Mouse (Mus musculus) gastrocnemius, postnatal 36 days (tissue): ENCODE data around the gene Isoc2a. TPM values are rescaled to one million over a fixed set of nuclear protein-coding genes. Genes with fewer than 3 reads are reported as not detected.
"Not testable (repeated sequence)": the region's sequence is repeated elsewhere in the genome, so short reads cannot be mapped to it uniquely, and the experiment has no call there.

Experiments used
- DNase-seq, 2 experiments: peaks; one replicate each; pipeline ENCODE4 v3.0.0; 2022
- intact Hi-C: fragments of 180-260 bp; cut with DNase I; formaldehyde crosslinking; loops from one replicate; pipeline ENCODE4 v1.15.1; 2025
- long read RNA-seq, 2 experiments: library from polyadenylated mRNA; stranded (forward); transcript quantifications; one replicate each; pipeline ENCODE4 v2.0.0; 2021
- total RNA-seq, 2 experiments: library from RNA; stranded (reverse); gene quantifications; 2 replicates each; pipeline ENCODE4 v1.2.3; 2021

Gene Isoc2a
- 10 to 100 TPM; 21.0 to 28.3 TPM for total RNA-seq
- long read RNA-seq, experiment 1, partial matches to known transcripts: 0 of 11 reads
- long read RNA-seq, experiment 1, other reads (novel, unspliced or antisense): 11 of 11 reads
- long read RNA-seq, experiment 2, partial matches to known transcripts: 25 of 27 reads
- long read RNA-seq, experiment 2, other reads (novel, unspliced or antisense): 2 of 27 reads

- DNase-seq: peak; percentile 73 to 89
- intact Hi-C loops: no loop called here
Measured at GRCm38 (mm10) chr7:4876753-4877221, at the start of gene Isoc2a. Gene Isoc2a (plus strand): TSS chr7:4877153.

DNA sequence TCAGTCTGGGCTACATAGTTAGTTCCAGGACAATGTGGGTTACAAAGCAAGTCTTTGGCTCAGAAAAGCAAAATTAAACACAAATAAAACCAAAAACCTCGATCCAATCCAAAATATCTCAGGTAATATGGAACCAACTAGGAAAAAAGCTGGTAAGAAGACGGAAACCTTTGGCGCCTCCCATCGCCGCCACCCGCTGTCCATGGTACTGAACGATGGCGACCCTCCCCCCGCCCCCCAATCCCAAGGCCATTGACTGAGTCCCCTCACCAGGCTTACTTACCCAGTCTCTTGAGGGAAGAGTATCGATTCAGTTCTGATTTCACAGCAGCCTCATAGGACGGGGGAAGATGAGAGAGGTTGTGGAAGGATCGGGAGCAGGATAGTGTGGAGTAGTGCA is 46.5 kb upstream of the Isoc2a start:
- intact Hi-C loops: no loop called here
- no peak for DNase-seq

- intact Hi-C loops: no loop called here
- no peak for DNase-seq
Measured at GRCm38 (mm10) chr7:4835631-4836327, 41.2 kb upstream of the Isoc2a start.

DNA sequence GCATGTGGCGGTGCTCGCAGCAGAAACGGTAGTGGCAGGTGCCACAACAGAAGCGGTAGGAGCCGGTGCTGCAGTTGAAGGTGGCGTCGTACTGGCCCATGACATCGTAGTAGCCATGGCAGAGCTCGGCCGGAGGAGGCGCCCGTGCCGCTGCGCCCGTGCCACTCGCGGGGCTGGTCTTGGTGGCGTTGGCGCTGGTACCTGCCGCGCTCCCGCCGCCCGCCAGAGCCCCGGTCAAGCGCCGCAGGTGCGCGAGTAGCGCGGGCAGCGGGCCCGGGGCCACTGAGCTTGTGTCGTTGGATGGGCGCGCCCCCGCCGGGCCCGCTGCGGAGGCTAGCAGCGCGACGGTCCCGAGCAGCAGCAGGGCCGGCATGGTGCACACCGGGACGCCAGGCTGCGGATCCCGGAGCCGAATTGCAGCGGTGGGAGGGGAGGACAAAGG is 40.6 kb upstream of the Isoc2a start:
- intact Hi-C loops: no loop called here
- peak in 1 of 2 experiments; percentile 24 for DNase-seq

GRCm38 (mm10) chr7:4837639-4838038 is 39.3 kb upstream of the Isoc2a start:
- intact Hi-C loops: no loop called here
- DNase-seq: no peak

DNA sequence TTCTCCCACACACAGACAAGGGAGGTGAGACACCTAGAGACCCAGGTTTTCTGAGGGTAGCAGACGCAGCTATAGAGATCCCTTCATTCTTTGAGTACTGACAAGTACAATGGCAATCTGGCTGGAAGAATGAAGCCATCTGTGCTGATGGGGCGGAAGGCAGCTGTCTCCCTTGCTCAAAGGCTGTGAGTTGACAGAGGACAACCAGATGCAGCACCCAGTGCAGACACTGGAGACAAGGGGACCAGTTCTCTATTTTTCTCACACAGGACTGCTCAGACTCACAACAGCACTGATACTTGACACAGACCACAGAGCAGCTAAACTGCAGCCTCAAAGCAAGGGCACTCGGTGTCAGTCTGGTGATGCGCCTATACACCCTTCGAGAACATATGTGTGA is 34.9 kb upstream of the Isoc2a start:
- no peak for DNase-seq
- intact Hi-C loops: no loop called here

GRCm38 (mm10) chr7:4842634-4843131 is 34.3 kb upstream of the Isoc2a start:
- no peak for DNase-seq
- intact Hi-C loops: no loop called here

- no peak for DNase-seq
- intact Hi-C loops: no loop called here
Measured at GRCm38 (mm10) chr7:4843604-4844244, 33.2 kb upstream of the Isoc2a start.

GRCm38 (mm10) chr7:4844245-4844916 is 32.6 kb upstream of the Isoc2a start, which contains the start of gene Shisa7:
Gene Shisa7 (minus strand): TSS chr7:4844696.
- DNase-seq: no peak
- intact Hi-C loops: no loop called here

- no peak for DNase-seq
- intact Hi-C loops: no loop called here
Measured at GRCm38 (mm10) chr7:4844917-4845309, 32.0 kb upstream of the Isoc2a start.

DNA sequence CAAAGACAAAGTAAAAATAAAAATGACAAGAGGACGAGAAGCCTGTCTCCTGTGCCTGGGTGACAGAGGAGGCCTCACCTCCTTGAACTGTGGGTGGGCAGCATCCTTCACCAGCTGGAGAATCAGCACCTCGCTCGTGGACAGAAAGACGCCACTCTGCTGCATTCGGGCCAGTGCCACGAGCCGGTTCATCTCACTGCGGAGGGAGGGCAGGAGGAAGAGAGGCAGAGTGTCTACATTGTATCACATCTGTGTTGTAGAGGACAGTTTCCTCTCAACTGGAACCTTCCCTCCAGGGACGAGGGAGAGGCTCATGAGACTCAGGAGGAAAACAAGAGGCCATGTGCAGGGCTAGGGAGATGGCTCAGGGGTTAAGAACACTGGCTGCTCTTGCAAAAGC is 27.6 kb upstream of the Isoc2a start:
- intact Hi-C loops: no loop called here
- DNase-seq: no peak

DNA sequence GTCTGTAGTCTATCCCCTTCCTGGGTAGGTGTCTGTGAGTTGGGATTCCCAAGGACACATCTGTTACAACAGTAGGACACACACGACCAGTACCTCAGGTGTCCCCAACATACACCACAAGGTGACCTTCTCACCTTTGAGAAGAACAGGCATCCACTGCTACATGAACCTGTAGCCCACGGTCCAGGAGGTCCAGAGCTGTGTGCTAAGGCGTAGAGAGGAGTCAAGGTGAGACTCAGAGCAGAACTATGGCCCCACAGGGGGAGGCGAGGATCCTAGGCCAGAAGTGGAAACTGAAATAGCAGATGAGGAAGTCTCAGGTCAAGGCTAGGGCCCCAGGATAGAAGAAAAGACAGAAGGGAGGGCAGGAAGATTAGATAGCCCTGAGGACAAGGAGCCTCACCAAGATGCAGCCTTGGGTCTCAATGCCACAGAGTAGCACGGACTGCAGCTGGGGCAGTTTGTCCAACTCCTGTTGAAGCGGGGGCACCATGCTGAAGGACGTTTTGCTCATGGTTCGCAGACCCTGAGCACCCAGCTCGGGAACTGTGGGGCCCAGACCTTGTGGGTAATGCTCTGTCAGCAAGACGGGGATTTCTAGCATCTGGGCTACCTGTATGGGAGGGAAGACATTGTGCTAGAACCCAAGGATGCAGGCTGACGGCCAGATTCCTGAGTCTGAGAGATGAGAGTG is 26.2 kb upstream of the Isoc2a start:
- no peak for DNase-seq
- intact Hi-C loops: no loop called here

- intact Hi-C loops: no loop called here
- no peak for DNase-seq
Measured at GRCm38 (mm10) chr7:4851315-4851688, 25.7 kb upstream of the Isoc2a start.

DNA sequence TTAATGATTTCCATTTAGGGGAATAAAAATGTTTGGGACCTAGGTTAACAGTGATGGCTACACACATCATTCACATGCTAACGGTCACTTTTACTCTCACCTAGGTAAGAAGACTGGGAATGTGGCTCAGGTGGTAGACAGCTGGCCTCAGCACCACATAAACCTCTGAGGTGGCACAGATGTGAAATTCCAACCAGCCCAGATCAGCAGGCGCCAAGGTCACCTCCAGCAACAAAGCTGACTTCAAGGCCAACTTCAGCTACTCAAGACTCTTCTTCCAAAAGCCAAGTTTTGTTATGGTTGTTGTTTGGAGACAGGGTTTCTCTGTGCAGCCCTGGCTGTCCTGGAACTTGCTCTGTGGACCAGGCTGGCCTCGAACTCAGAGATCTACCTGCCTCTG is 23.3 kb upstream of the Isoc2a start:
- DNase-seq: no peak
- intact Hi-C loops: no loop called here

GRCm38 (mm10) chr7:4856508-4856907 is 20.4 kb upstream of the Isoc2a start:
- intact Hi-C loops: no loop called here
- no peak for DNase-seq

- intact Hi-C loops: no loop called here
Measured at GRCm38 (mm10) chr7:4857321-4857720, 19.6 kb upstream of the Isoc2a start.

DNA sequence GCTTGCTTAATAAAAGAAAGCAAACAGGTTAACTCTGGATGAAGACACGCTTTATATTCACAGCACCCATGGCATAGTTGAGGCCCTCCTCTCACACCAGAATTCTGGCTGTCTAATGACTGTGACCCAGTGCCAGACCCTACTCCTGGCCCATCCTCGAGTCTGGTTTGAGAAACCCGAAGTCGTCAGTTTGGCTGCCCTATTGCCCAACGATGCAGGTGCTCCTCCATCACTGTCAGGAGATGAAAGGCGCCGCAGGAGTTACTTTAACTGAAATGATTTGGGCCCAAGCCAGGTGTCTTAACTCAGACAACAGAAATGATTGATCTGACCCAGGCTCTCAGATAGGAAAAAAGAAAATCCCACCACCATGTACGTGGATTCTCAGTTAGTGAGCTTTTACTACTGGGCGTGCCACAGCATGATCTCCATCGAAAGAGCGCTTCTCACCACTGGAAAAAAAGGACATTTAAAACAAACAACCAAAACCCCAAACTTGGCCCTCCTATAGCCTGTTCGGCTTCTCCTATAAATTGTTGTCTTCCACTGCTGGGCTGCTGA is 17.5 kb upstream of the Isoc2a start:
- DNase-seq: no peak
- intact Hi-C loops: no loop called here

More at GRCm38 (mm10) chr7:4857321-4857720, 19.6 kb upstream of the Isoc2a start:
- no peak for DNase-seq

- intact Hi-C loops: loop anchor here (10.0 kb wide), 2 partner anchors 46 to 54 kb away; partner anchors contain the start of genes Ube2s and Zfp628
- not testable (repeated sequence) for DNase-seq
Measured at GRCm38 (mm10) chr7:4860926-4861325, 16.0 kb upstream of the Isoc2a start.

- peak; percentile 53 to 68 for DNase-seq
- intact Hi-C loops: loop anchor here (10.0 kb wide), 2 partner anchors 48 to 52 kb away; partner anchors contain the start of genes Ube2s and Zfp628
Measured at GRCm38 (mm10) chr7:4863041-4863440, 13.9 kb upstream of the Isoc2a start.
